Mouse (Mus musculus) thymus, adult 2 months (tissue): Measurements from ENCODE around the gene Foxred1.

ENCODE experiments used
- CTCF ChIP-seq: fragments of 200-500 bp; IDR thresholded peaks from 2 replicates; pipeline ENCODE4 v1.5.1; 2012; ENCODE audit warnings: mild to moderate bottlenecking, control low read depth, low read length, moderate library complexity, borderline replicate concordance; ENCODE audit not compliant: control insufficient read depth, poor library complexity, insufficient read depth; ENCODE audit errors: extremely low read depth
- POLR2A ChIP-seq: fragments of 200-500 bp; IDR thresholded peaks from 2 replicates; pipeline ENCODE4 v1.6.1; 2012; ENCODE audit warnings: mild to moderate bottlenecking, low read length, control low read depth, moderate library complexity; ENCODE audit not compliant: control insufficient read depth, poor library complexity, insufficient read depth; ENCODE audit errors: extremely low read depth

- TF ChIP-seq POLR2A (no peak), CTCF (no peak)
Observed at GRCm38 (mm10) chr9:35194048-35194447, 16.8 kb downstream of the Foxred1 start.
